Mouse (Mus musculus) embryonic facial prominence, embryonic 11.5 days (tissue): ENCODE results near the gene Gimap4. TPM values are rescaled to one million over a fixed set of nuclear protein-coding genes. Genes with fewer than 3 reads are reported as not detected.

ENCODE experiments used
- ATAC-seq: fragments of 200-750 bp; cut with Nextera tagmentation; replicated peaks from 2 replicates; pipeline ENCODE4 v1.8.0; 2017; ENCODE audit warnings: low read depth; ENCODE audit not compliant: insufficient number of reproducible peaks, low FRiP score, low TSS enrichment
- DNase-seq: peaks from one replicate; pipeline ENCODE4 v3.0.0-alpha.2; 2015; ENCODE audit warnings: low spot score
- H3K27ac ChIP-seq: fragments of 300-500 bp; sonication (generic); replicated peaks from 2 replicates; pipeline ENCODE4 v1.5.1; 2014; ENCODE audit warnings: mild to moderate bottlenecking, low read depth, low read length, control low read depth
- H3K27me3 ChIP-seq: fragments of 300-500 bp; sonication (generic); 2 replicates; pipeline ENCODE4 v1.6.1; 2014; ENCODE audit warnings: mild to moderate bottlenecking, low read length, moderate library complexity, mixed read lengths; ENCODE audit not compliant: control insufficient read depth, insufficient read depth
- H3K36me3 ChIP-seq: fragments of 300-500 bp; sonication (generic); replicated peaks from 2 replicates; pipeline ENCODE4 v1.6.1; 2014; ENCODE audit warnings: low read depth, mild to moderate bottlenecking, low read length, moderate library complexity, mixed read lengths; ENCODE audit not compliant: control insufficient read depth, insufficient read depth
- H3K4me1 ChIP-seq: fragments of 300-500 bp; sonication (generic); 2 replicates; pipeline ENCODE4 v1.6.1; 2014; ENCODE audit warnings: low read length, mixed read lengths; ENCODE audit not compliant: control insufficient read depth, insufficient read depth
- H3K4me2 ChIP-seq: fragments of 300-500 bp; sonication (generic); 2 replicates; pipeline ENCODE4 v1.6.1; 2014; ENCODE audit warnings: low read depth, mild to moderate bottlenecking, control low read depth, low read length, moderate library complexity
- H3K4me3 ChIP-seq: fragments of 300-500 bp; sonication (generic); 2 replicates; pipeline ENCODE4 v1.5.1; 2014; ENCODE audit warnings: low read depth, low read length, control low read depth
- H3K9ac ChIP-seq: fragments of 300-500 bp; sonication (generic); replicated peaks from 2 replicates; pipeline ENCODE4 v1.6.1; 2014; ENCODE audit warnings: mild to moderate bottlenecking, control low read depth, low read length
- H3K9me3 ChIP-seq: fragments of 300-500 bp; sonication (generic); replicated peaks from 2 replicates; pipeline ENCODE4 v1.6.1; 2016; ENCODE audit warnings: mild to moderate bottlenecking, low read length, inconsistent platforms, mixed read lengths; ENCODE audit not compliant: control insufficient read depth
- WGBS: fragments of 180-500 bp; shearing (Covaris S2); extraction: QIAGEN DNeasy Blood & Tissue Kit; methylation state at CpG from one replicate; pipeline ENCODE4 v1.1.7; 2014; 5-methylcytosine and 5-hydroxymethylcytosine counted together
- polyA plus RNA-seq: library from polyadenylated mRNA; unstranded; fragments of >200 nt; fragmentation: Nextera tagmentation; extraction: Ambion mirVana; gene quantifications from 2 replicates; pipeline ENCODE4 v1.2.1, GENCODE M21; 2014

The Gimap4 gene
- polyA plus RNA-seq, 1 experiment from 2014 or later: 10.2 TPM

- no peaks in the 10 kb centered on the region for H3K36me3 ChIP-seq
- ATAC-seq: no peak
- no peak overlapping the region for H3K4me2 ChIP-seq
- WGBS: 52% methylated on average over 7 of the region's 7 CpGs
- no peaks in the 10 kb centered on the region for H3K4me1 ChIP-seq
- H3K27me3 ChIP-seq: no peaks in the 10 kb centered on the region
- no peak for DNase-seq
- no peak overlapping the region for H3K27ac ChIP-seq
- H3K4me3 ChIP-seq: no peak overlapping the region
- H3K9me3 ChIP-seq: no peaks in the 10 kb centered on the region
- no peak overlapping the region for H3K9ac ChIP-seq
These were observed 18.2 kb upstream of the Gimap4 start for GRCm38 (mm10) chr6:48666159-48666586.

- Histone ChIP-seq H3K27me3 (no peaks in the 10 kb centered on the region), H3K9me3 (no peaks in the 10 kb centered on the region), H3K9ac (no peak overlapping the region), H3K4me2 (no peak overlapping the region), H3K36me3 (no peaks in the 10 kb centered on the region), H3K4me3 (no peak overlapping the region), H3K27ac (no peak overlapping the region), H3K4me1 (no peaks in the 10 kb centered on the region)
- no peak for DNase-seq
- no peak for ATAC-seq
These were observed 16.3 kb upstream of the Gimap4 start for GRCm38 (mm10) chr6:48668022-48668421.

- Histone ChIP-seq H3K9me3 (no peaks in the 10 kb centered on the region), H3K4me2 (no peak overlapping the region), H3K27me3 (no peaks in the 10 kb centered on the region), H3K36me3 (no peaks in the 10 kb centered on the region), H3K4me1 (no peaks in the 10 kb centered on the region), H3K27ac (no peak overlapping the region), H3K9ac (no peak overlapping the region), H3K4me3 (no peak overlapping the region)
- no peak for DNase-seq
- 73% methylated on average over 2 of the region's 2 CpGs for WGBS
- no peak for ATAC-seq
These were observed 14.8 kb upstream of the Gimap4 start for GRCm38 (mm10) chr6:48669446-48669969.

- no peak for ATAC-seq
- Histone ChIP-seq H3K4me1 (no peaks in the 10 kb centered on the region), H3K4me2 (no peak overlapping the region), H3K27ac (no peak overlapping the region), H3K36me3 (no peaks in the 10 kb centered on the region), H3K4me3 (no peak overlapping the region), H3K27me3 (no peaks in the 10 kb centered on the region), H3K9ac (no peak overlapping the region), H3K9me3 (no peaks in the 10 kb centered on the region)
- 94% methylated on average over 9 of the region's 9 CpGs for WGBS
- no peak for DNase-seq
These were observed 9.9 kb upstream of the Gimap4 start for GRCm38 (mm10) chr6:48674291-48675058.

- H3K4me2 ChIP-seq: peak overlapping the region; percentile 42
- WGBS: 43% methylated on average over 10 of the region's 10 CpGs
- no peak overlapping the region for H3K27ac ChIP-seq
- DNase-seq: no peak
- H3K4me3 ChIP-seq: peak overlapping the region; percentile 18; the same call in 1 of the 2 replicates
- H3K27me3 ChIP-seq: no peaks in the 10 kb centered on the region
- H3K9me3 ChIP-seq: no peaks in the 10 kb centered on the region
- no peaks in the 10 kb centered on the region for H3K36me3 ChIP-seq
- H3K9ac ChIP-seq: 0 out of 2 replicates have a peak overlapping the region, but pooled peaks have one; percentile 25
- ATAC-seq: no peak
- no peaks in the 10 kb centered on the region for H3K4me1 ChIP-seq
These were observed 8.9 kb upstream of the Gimap4 start for GRCm38 (mm10) chr6:48675400-48675930.

GRCm38 (mm10) chr6:48675931-48676859 lies 8.2 kb upstream of the Gimap4 start, which contains the start of gene Gimap9:
Gene Gimap9, plus strand, starts transcription at chr6:48676129.
- Histone ChIP-seq H3K27me3 (no peaks in the 10 kb centered on the region), H3K4me3 (peak within 1 kb of the TSS; percentile 18; the same call in 1 of the 2 replicates), H3K9ac (peak within 1 kb of the TSS; percentile 25; the same call in 1 of the 2 replicates), H3K36me3 (no peaks in the 10 kb centered on the region), H3K9me3 (no peaks in the 10 kb centered on the region), H3K27ac (no peak within 1 kb of the TSS), H3K4me1 (no peaks in the 10 kb centered on the region), H3K4me2 (peak within 1 kb of the TSS; percentile 42)
- DNase-seq: peak; percentile 47
- no peak; the same call in 1 of the 2 replicates for ATAC-seq
- 19% methylated on average over 13 of the region's 13 CpGs for WGBS

- ATAC-seq (no peak), DNase-seq (no peak)
- H3K27me3 ChIP-seq: no peaks in the 10 kb centered on the region
- H3K9me3 ChIP-seq: no peaks in the 10 kb centered on the region
- no peaks in the 10 kb centered on the region for H3K4me1 ChIP-seq
- H3K4me2 ChIP-seq: no peak overlapping the region; the same call in 1 of the 2 replicates
- 82% methylated on average over 5 of the region's 5 CpGs for WGBS
- no peak overlapping the region for H3K9ac ChIP-seq
- H3K4me3 ChIP-seq: no peak overlapping the region
- no peak overlapping the region for H3K27ac ChIP-seq
- no peaks in the 10 kb centered on the region for H3K36me3 ChIP-seq
These were observed 7.4 kb upstream of the Gimap4 start for GRCm38 (mm10) chr6:48676860-48677415.
